Mouse (Mus musculus) embryonic facial prominence, embryonic 13.5 days (tissue): Measurements from ENCODE around the gene Dbp. TPM values are rescaled to one million over a fixed set of nuclear protein-coding genes. Genes with fewer than 3 reads are reported as not detected.

Experiments used
- ATAC-seq: fragments of 200-750 bp; cut with Nextera tagmentation; 2 replicates; pipeline ENCODE4 v1.8.0; 2017; ENCODE audit warnings: low read depth; ENCODE audit not compliant: insufficient number of reproducible peaks, insufficient read depth, low FRiP score, low TSS enrichment
- H3K27ac ChIP-seq: fragments of 300-500 bp; sonication (generic); 2 replicates; pipeline ENCODE4 v1.5.1; 2015; ENCODE audit warnings: moderate library complexity, mild to moderate bottlenecking, inconsistent platforms
- H3K27me3 ChIP-seq: fragments of 300-500 bp; sonication (generic); 2 replicates; pipeline ENCODE4 v1.6.1; 2015; ENCODE audit warnings: mild to moderate bottlenecking, inconsistent platforms
- H3K36me3 ChIP-seq: fragments of 300-500 bp; sonication (generic); 2 replicates; pipeline ENCODE4 v1.6.1; 2015; ENCODE audit warnings: mild to moderate bottlenecking, inconsistent platforms
- H3K4me1 ChIP-seq: fragments of 300-500 bp; sonication (generic); 2 replicates; pipeline ENCODE4 v1.6.1; 2015; ENCODE audit warnings: inconsistent platforms
- H3K4me2 ChIP-seq: fragments of 300-500 bp; sonication (generic); 2 replicates; pipeline ENCODE4 v1.6.1; 2015; ENCODE audit warnings: moderate library complexity, mild to moderate bottlenecking, inconsistent platforms
- H3K4me3 ChIP-seq: fragments of 300-500 bp; sonication (generic); 2 replicates; pipeline ENCODE4 v1.5.1; 2015; ENCODE audit warnings: mild to moderate bottlenecking, inconsistent platforms
- H3K9ac ChIP-seq: fragments of 300-500 bp; sonication (generic); 2 replicates; pipeline ENCODE4 v1.6.1; 2015; ENCODE audit warnings: mild to moderate bottlenecking, inconsistent platforms
- H3K9me3 ChIP-seq: fragments of 300-500 bp; sonication (generic); 2 replicates; pipeline ENCODE4 v1.6.1; 2016; ENCODE audit warnings: inconsistent platforms
- WGBS: fragments of 180-500 bp; shearing (Covaris S2); methylation state at CpG from one replicate; pipeline ENCODE4 v1.1.7; 2015; ENCODE audit warnings: mixed read lengths; 5-methylcytosine and 5-hydroxymethylcytosine counted together
- polyA plus RNA-seq: library from polyadenylated mRNA; unstranded; fragments of >200 nt; fragmentation: Nextera tagmentation; extraction: Ambion mirVana; gene quantifications from 2 replicates; pipeline ENCODE4 v1.2.1, GENCODE M21; 2015

Gene Dbp
- polyA plus RNA-seq, 1 experiment from 2014 or later, result 10.2 TPM

- peak overlapping the region; percentile 29 for H3K27ac ChIP-seq
- H3K36me3 ChIP-seq, result peaks cover 47% of the 10 kb centered on the region
- peak overlapping the region; percentile 74 for H3K9ac ChIP-seq
- peaks cover 40% of the 10 kb centered on the region for H3K4me1 ChIP-seq
- peak overlapping the region; percentile 83 for H3K4me3 ChIP-seq
- H3K9me3 ChIP-seq, result no peaks in the 10 kb centered on the region
- WGBS, result 4% methylated on average over 14 of the region's 14 CpGs
- H3K4me2 ChIP-seq, result peak overlapping the region; percentile 93
- no peaks in the 10 kb centered on the region for H3K27me3 ChIP-seq
- peak; percentile 50 for ATAC-seq
Measured at GRCm38 (mm10) chr7:45714630-45715089, 9.8 kb downstream of the Dbp start.

DNA sequence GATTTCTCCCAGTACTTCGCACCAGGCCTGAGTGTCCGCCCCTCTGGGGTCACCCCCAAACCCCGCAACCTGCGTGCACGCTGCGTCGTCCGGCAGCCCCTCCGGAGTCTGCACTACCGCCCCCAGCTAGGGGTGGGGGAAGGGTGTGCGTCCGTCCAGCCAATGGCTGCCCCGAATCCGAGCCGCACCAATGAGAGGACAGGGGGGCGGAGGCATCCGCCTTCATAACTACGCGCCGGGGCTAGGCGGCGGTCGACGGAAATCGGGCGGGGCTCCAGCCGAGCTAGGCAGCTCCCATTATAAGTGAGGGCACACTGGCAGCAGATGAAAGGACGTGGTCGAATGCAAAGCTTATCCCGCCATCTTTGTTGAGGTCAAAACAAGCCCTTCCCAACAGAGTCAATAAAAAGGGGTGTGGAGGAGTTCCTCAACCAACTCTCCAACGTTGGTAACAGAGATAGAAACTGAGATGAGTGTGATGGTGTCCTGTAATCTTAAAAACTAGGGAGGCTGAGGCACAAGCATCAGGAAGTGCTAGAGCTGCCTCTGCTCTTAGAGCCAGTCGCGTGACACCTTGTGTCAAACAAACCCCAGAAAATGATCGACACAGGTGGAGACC lies 10.3 kb downstream of the Dbp start, which contains the start of gene Rpl18:
Gene Rpl18, plus strand, starts transcription at position 368 of the 619 bp plus-strand sequence.
- Histone ChIP-seq H3K4me2 (peak within 1 kb of the TSS; percentile 93), H3K9ac (peak within 1 kb of the TSS; percentile 74), H3K27me3 (no peaks in the 10 kb centered on the region), H3K36me3 (peaks cover 47% of the 10 kb centered on the region), H3K27ac (peak within 1 kb of the TSS; percentile 74), H3K4me3 (peak within 1 kb of the TSS; percentile 83), H3K9me3 (no peaks in the 10 kb centered on the region), H3K4me1 (peaks cover 45% of the 10 kb centered on the region)
- ATAC-seq, result peak; percentile 89
- WGBS, result 8% methylated on average over 34 of the region's 34 CpGs

DNA sequence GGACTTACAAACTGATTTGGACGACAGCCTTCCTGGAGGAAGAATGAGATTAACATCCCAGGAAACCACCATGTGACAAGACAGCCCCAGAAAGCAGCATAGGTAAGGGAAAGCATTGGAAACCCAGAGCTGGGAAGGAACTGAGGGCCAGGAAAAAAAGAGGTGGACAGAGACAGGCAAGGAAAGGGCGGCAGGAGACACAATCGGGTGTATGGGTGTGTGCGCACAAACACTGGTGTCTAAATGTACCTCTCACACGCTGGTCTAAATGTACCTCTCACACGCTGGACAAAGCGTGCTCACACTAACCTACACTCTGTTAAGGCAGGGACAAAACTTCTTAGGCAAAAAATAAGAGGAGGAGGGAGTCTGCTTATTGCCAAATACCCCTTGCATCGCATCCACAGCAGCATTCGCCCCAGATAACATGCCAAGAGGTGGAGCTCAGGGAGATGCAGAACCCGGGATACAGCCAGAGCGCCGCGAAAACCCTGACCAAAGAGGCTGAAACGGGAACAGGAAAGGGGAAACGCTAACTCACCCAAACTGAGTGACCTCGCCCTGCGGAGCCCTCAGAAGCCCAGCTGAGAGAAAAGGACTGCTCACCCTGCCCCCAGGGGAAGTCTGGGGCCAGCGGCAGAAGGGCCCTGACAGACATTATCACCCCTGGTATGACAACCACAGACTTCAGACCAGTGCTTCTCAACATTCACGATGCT lies 11.0 kb downstream of the Dbp start:
- peak overlapping the region; percentile 83 for H3K4me3 ChIP-seq
- H3K27ac ChIP-seq, result peak overlapping the region; percentile 74
- 82% methylated on average over 19 of the region's 19 CpGs for WGBS
- peaks cover 45% of the 10 kb centered on the region for H3K4me1 ChIP-seq
- peaks cover 47% of the 10 kb centered on the region for H3K36me3 ChIP-seq
- H3K4me2 ChIP-seq, result peak overlapping the region; percentile 93
- ATAC-seq, result no peak
- H3K9ac ChIP-seq, result peak overlapping the region; percentile 44
- H3K27me3 ChIP-seq, result no peaks in the 10 kb centered on the region
- H3K9me3 ChIP-seq, result no peaks in the 10 kb centered on the region

- Histone ChIP-seq H3K27me3 (no peaks in the 10 kb centered on the region), H3K9me3 (no peaks in the 10 kb centered on the region), H3K4me1 (peaks cover 45% of the 10 kb centered on the region), H3K36me3 (peaks cover 47% of the 10 kb centered on the region), H3K4me2 (peak overlapping the region; percentile 93), H3K27ac (no peak overlapping the region), H3K9ac (peak overlapping the region; percentile 99), H3K4me3 (peak overlapping the region; percentile 83)
- 80% methylated on average over 3 of the region's 3 CpGs for WGBS
- no peak for ATAC-seq
Measured at GRCm38 (mm10) chr7:45716460-45716857, 11.6 kb downstream of the Dbp start.

DNA sequence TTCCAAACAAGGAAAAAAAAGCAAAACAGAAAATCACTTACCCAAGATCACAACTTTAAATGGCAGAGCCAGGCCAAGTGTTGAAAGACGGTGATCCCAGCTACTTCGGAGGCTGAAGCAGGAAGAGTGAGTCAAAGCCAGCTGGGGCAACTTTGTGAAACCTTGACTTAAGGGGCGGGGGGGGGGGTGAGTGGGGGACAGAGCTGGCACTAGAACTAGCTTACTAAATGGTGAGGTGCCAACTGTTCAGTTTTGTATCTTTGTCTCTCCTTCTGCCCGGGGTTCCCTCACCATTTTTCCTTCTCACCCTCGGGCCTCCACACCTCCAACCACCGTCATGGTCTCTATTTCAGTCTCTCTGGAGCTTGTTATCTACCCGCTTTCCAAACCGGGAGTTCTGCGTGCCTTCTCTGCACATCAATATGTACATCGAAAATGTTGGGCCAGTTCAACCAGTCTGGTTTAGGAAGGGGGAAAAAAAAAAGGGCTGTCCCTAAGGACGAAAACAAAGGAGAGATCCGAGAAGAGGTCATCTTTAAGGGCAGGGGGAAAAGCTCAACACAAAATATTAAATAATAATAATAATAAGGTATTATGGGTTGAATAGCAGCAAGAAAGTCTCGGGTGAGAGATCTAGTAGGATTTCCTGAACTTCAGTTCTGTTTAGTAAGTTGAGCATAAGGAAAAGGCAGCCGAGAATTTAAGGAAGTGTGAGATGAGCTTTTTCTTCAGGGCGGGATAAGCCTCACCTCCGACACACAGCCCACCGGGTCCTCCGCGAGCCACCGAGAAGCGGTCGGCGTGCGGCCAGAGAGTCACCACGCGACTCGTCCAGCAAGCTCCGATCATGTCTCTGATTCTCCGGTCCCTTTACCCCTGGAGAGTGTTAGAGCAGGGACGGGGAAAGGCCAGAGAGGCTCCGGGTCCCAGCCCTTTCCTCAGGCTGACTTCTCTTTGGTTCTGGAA lies 12.3 kb downstream of the Dbp start:
- H3K4me2 ChIP-seq, result peak overlapping the region; percentile 93
- H3K9me3 ChIP-seq, result no peaks in the 10 kb centered on the region
- H3K27ac ChIP-seq, result peak overlapping the region; percentile 95
- 9% methylated on average over 31 of the region's 31 CpGs for WGBS
- peak; percentile 2; the same call in 1 of the 2 replicates for ATAC-seq
- no peaks in the 10 kb centered on the region for H3K27me3 ChIP-seq
- peak overlapping the region; percentile 99 for H3K9ac ChIP-seq
- H3K4me1 ChIP-seq, result peaks cover 45% of the 10 kb centered on the region
- H3K4me3 ChIP-seq, result peak overlapping the region; percentile 83
- peaks cover 47% of the 10 kb centered on the region for H3K36me3 ChIP-seq

DNA sequence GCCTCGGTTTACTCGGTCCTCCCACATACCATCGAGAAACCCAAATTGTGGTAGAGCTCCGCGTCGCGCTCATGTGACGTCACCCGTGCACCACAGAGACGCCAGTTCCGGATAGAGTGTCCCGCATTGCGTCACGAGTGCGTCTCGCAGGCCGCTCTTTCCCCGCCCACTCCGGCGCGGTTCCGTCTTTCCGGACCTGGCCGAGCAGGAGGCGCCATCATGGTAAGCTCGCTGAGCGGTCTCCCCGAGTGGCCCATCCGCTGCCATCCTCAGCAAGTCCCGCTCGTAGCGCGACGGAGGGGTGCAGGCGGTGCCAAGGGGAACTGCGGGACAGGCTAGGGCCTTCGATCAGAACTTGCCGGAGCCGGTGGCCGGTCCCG lies 13.0 kb downstream of the Dbp start, which contains the start of gene Sphk2:
Gene Sphk2, minus strand, starts transcription at position 85 of the 380 bp plus-strand sequence.
- Histone ChIP-seq H3K9me3 (no peaks in the 10 kb centered on the region), H3K36me3 (peaks cover 47% of the 10 kb centered on the region), H3K27ac (peak within 1 kb of the TSS; percentile 95), H3K9ac (peak within 1 kb of the TSS; percentile 99), H3K4me3 (peak within 1 kb of the TSS; percentile 83), H3K4me2 (peak within 1 kb of the TSS; percentile 93), H3K27me3 (no peaks in the 10 kb centered on the region), H3K4me1 (peaks cover 45% of the 10 kb centered on the region)
- ATAC-seq, result peak; percentile 60
- WGBS, result under 1% methylated on average over 41 of the region's 41 CpGs

DNA sequence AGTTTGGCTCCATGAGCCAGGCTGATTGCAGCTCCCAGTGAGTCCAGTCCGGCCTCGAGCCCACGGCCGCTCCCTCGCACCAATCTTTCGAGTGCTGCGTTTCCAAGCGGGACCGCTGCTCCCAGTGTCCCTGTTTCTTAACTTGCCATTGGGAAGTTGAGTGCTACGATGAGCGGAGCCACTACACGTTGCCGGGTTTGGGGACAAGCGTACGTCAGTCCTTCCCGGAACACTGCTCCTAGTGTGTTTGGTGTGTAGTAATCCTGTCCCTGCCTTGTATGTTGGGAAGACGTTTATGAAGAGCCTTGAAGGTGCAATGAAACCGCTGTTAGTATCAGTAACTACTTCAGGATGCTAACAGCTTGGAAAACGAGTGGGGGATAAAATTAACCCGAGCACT lies 13.4 kb downstream of the Dbp start:
- WGBS, result under 1% methylated on average over 20 of the region's 20 CpGs
- Histone ChIP-seq H3K4me2 (peak overlapping the region; percentile 93), H3K9me3 (no peaks in the 10 kb centered on the region), H3K27ac (peak overlapping the region; percentile 95), H3K27me3 (no peaks in the 10 kb centered on the region), H3K36me3 (peaks cover 47% of the 10 kb centered on the region), H3K9ac (peak overlapping the region; percentile 99), H3K4me3 (peak overlapping the region; percentile 83), H3K4me1 (peaks cover 45% of the 10 kb centered on the region)
- no peak for ATAC-seq

DNA sequence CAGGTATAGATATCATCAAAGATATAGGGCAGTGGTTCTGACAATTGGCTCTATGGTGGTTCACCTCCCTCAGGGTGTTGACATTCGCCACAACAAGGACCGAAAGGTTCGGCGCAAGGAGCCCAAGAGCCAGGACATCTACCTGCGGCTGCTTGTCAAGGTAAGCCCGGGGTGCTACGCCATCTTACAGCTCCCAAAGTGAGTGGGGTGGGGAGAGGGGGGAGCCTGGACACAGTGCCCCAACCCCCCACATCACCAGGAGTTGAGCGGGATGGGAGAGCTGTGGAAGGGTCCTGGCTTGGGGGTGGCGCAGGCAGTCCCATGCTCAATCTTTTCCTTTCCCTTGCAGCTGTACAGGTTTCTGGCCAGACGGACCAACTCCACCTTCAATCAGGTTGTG lies 14.3 kb downstream of the Dbp start:
- Histone ChIP-seq H3K9me3 (no peaks in the 10 kb centered on the region), H3K27ac (peak overlapping the region; percentile 95), H3K9ac (peak overlapping the region; percentile 99), H3K27me3 (no peaks in the 10 kb centered on the region), H3K4me2 (peak overlapping the region; percentile 93), H3K4me3 (peak overlapping the region; percentile 83), H3K36me3 (peaks cover 52% of the 10 kb centered on the region), H3K4me1 (peaks cover 41% of the 10 kb centered on the region)
- WGBS, result 83% methylated on average over 10 of the region's 10 CpGs
- no peak for ATAC-seq

DNA sequence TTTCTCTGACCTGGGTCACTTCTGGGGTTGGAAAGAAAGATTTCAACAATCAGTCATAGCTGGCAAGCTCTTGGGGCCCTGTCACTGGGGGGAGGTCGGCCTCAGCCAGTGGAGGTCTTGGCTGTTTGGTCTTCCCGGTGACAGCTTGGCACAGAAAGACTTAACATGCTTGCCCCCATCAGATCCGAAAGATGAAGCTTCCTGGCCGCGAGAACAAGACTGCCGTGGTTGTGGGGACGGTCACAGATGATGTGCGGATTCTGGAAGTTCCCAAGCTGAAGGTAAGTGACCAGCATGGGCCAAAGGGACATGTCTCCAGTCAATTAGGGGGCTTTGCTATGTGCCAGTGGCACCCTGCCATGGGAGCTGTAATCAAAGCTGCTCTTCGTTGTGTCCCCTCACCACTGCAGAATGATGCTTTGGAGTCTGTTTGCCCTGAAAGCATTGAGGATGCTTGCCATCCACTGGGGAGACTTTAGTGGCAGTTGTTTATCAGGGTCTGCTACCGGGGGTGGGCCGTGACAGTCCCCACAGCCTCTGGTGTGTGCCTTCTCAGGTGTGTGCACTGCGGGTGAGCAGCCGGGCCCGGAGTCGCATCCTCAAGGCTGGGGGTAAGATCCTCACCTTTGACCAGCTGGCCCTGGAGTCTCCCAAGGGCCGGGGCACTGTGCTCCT lies 15.0 kb downstream of the Dbp start:
- Histone ChIP-seq H3K27ac (no peak overlapping the region), H3K9me3 (no peaks in the 10 kb centered on the region), H3K4me3 (peak overlapping the region; percentile 83; the same call in 1 of the 2 replicates), H3K4me1 (peaks cover 35% of the 10 kb centered on the region), H3K36me3 (peaks cover 59% of the 10 kb centered on the region), H3K27me3 (no peaks in the 10 kb centered on the region), H3K9ac (peak overlapping the region; percentile 99), H3K4me2 (peak overlapping the region; percentile 93)
- 90% methylated on average over 16 of the region's 16 CpGs for WGBS
- no peak for ATAC-seq

GRCm38 (mm10) chr7:45720413-45721233 lies 15.7 kb downstream of the Dbp start, which contains the start of gene Fam83e:
Gene Fam83e (plus strand): TSS chr7:45721212.
- Histone ChIP-seq H3K9me3 (no peaks in the 10 kb centered on the region), H3K36me3 (peaks cover 66% of the 10 kb centered on the region), H3K4me2 (no peak within 1 kb of the TSS)

More at GRCm38 (mm10) chr7:45720413-45721233, 15.7 kb downstream of the Dbp start, which contains the start of gene Fam83e:
- 83% methylated on average over 14 of the region's 14 CpGs for WGBS
- Histone ChIP-seq H3K9ac (peak within 1 kb of the TSS; percentile 99; the same call in 1 of the 2 replicates), H3K27me3 (no peaks in the 10 kb centered on the region), H3K4me1 (peaks cover 32% of the 10 kb centered on the region), H3K4me3 (0 out of 2 replicates have a peak within 1 kb of the TSS, but pooled peaks have one; percentile 83), H3K27ac (no peak within 1 kb of the TSS; the same call in 1 of the 2 replicates)
- ATAC-seq, result 0 out of 2 replicates have a peak, but pooled peaks have one; percentile 22
